Comparison of ENCODE assay signal across 18 mouse cellular contexts in the genomic region with DNA sequence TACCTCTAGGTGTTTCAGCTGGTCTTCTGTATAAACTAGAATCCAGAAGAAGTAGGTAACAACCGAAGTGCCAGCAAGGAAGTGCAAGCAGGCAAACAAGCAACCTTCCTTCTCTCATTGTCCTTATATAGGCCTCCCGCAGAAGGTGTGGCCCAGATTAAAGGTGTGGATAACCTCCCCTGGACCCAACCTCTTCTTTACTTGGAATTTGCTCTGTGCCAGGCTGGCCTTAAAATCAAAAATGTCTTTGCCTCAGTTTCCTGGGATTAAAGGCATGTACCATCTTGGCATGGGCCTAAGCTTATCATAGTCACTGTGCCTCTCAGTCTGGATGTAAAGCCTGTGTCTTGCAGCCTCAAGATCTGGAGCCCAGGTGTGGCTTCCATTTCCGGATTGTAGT. TPM values are rescaled to one million over a fixed set of nuclear protein-coding genes. Genes with fewer than 3 reads are reported as not detected.
"Had no signal": no experiment of that assay in that cellular context is flagged by ENCODE, and none has a peak within 500 bp of the region (broad histone marks: within the 10 kb centered on the region; RNA-seq: fewer than 3 reads in every experiment).

A gene (minus strand): TSS at position 101 of the 400 bp plus-strand sequence.

RNA-seq across cellular contexts. Expression of the gene that starts here (rescaled TPM):
- polyA plus RNA-seq: heart, embryonic 10.5 days; heart, embryonic 11.5 days; heart, embryonic 12.5 days; heart, embryonic 13.5 days; heart, embryonic 14.5 days; heart, embryonic 15.5 days; heart, embryonic 16.5 days; heart, postnatal 0 days; hindbrain, embryonic 10.5 days; hindbrain, embryonic 11.5 days; hindbrain, embryonic 12.5 days; hindbrain, embryonic 13.5 days; hindbrain, embryonic 14.5 days; hindbrain, embryonic 15.5 days; hindbrain, embryonic 16.5 days; hindbrain, postnatal 0 days; inflammation-experienced regulatory T-cells, adult 6 months; intestine, embryonic 15.5 days had no signal
